Mouse (Mus musculus) ES-E14 (cell line): ENCODE measurements at regions not wholly inside any gene's neighbourhood (a gene's known extent, or its start where the extent isn't known, plus 50 kb on each side); places are given as distances from the start of the nearest gene placed in this dataset.
A peak's percentile ranks its signal among the peaks of the same experiment; 100 is the strongest.

Source experiments
- DNase-seq: peaks from one replicate; pipeline ENCODE4 v3.0.0-alpha.2; 2013; ENCODE audit warnings: low read depth, low spot score
- H3K27ac ChIP-seq: 2 replicates; pipeline ENCODE4 v1.5.1; 2012; ENCODE audit warnings: low read depth, mild to moderate bottlenecking, low read length, moderate library complexity, mixed read lengths; ENCODE audit not compliant: poor library complexity, insufficient read depth, severe bottlenecking
- H3K36me3 ChIP-seq: 2 replicates; pipeline ENCODE4 v1.6.1; 2012; ENCODE audit warnings: mild to moderate bottlenecking, low read length, moderate library complexity, mixed read lengths; ENCODE audit not compliant: control insufficient read depth, poor library complexity, insufficient read depth, severe bottlenecking
- H3K4me1 ChIP-seq, 2 experiments: fragments of 150-350 bp in 1 of 2; sonication (generic) in 1 of 2; 2 replicates each; pipeline ENCODE4 v1.6.1; 2012; ENCODE audit warnings: low read length in 2 of 2, mild to moderate bottlenecking in 1 of 2, mixed read lengths in 1 of 2; ENCODE audit not compliant: control insufficient read depth in 2 of 2, insufficient read depth in 2 of 2, poor library complexity in 1 of 2
- H3K4me3 ChIP-seq, 2 experiments: fragments of 150-350 bp in 1 of 2; sonication (generic) in 1 of 2; 2 replicates each; pipeline ENCODE4 v1.5.1; 2012; ENCODE audit warnings: low read length in 2 of 2, low read depth in 1 of 2, mild to moderate bottlenecking in 1 of 2, mixed read lengths in 1 of 2; ENCODE audit not compliant: insufficient read depth in 1 of 2, poor library complexity in 1 of 2, severe bottlenecking in 1 of 2
- H3K9ac ChIP-seq: 2 replicates; pipeline ENCODE4 v1.6.1; 2012; ENCODE audit warnings: low read depth, mild to moderate bottlenecking, low read length, mixed read lengths; ENCODE audit not compliant: poor library complexity, insufficient read depth, severe bottlenecking
- H3K9me3 ChIP-seq: fragments of 150-350 bp; sonication (generic); 2 replicates; pipeline ENCODE4 v1.6.1; 2012; ENCODE audit warnings: low read depth, mild to moderate bottlenecking, low read length; ENCODE audit not compliant: control insufficient read depth, insufficient read depth
- CHD2 ChIP-seq: IDR thresholded peaks from 2 replicates; pipeline ENCODE4 v1.6.1; 2014; ENCODE audit warnings: mild to moderate bottlenecking, low read depth, low read length, inconsistent platforms
- HCFC1 ChIP-seq: IDR thresholded peaks from 2 replicates; pipeline ENCODE4 v1.6.1; 2012; ENCODE audit warnings: low read length, inconsistent platforms, borderline replicate concordance; ENCODE audit not compliant: insufficient read depth
- MAFK ChIP-seq: IDR thresholded peaks from 2 replicates; pipeline ENCODE4 v1.6.1; 2014; ENCODE audit warnings: mild to moderate bottlenecking, low read depth, low read length, inconsistent platforms; ENCODE audit not compliant: insufficient read depth
- ZC3H11A ChIP-seq: IDR thresholded peaks from 2 replicates; pipeline ENCODE4 v1.6.1; 2012; ENCODE audit warnings: low read depth, mild to moderate bottlenecking, inconsistent platforms, low read length, borderline replicate concordance
- ZNF384 ChIP-seq: IDR thresholded peaks from 2 replicates; pipeline ENCODE4 v1.6.1; 2012; ENCODE audit warnings: low read depth, low read length, inconsistent platforms
- in situ Hi-C, 2 experiments: fragments of 600-800 bp; cut with MboI; formaldehyde crosslinking; loops; one replicate each; pipeline ENCODE4 v1.15.1; 2025; ENCODE audit warnings: low sequenced_read_pairs in 2 of 2, inconsistent platforms in 1 of 2; ENCODE audit not compliant: unreplicated experiment in 2 of 2

DNA sequence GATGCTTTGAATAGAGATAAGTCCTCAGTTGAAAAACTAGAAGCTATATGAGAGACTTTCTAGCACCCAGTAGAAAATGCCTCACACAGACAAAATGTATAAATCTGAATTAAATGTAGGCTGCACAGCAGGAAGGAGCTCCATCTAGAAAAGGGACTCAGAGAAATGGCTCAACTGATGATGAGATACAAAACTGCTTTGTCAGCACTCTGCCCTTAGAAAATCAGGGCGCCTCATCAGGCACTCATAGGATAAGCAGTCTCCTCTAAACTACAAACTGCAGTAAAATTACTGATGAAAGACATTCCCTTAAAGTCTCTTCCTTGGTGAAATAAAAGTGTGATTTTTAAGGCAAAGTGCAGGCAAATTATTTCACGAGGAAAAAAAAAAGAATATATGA is 97.9 kb upstream of the Cblb start:
- Histone ChIP-seq H3K9ac (no peak overlapping the region), H3K4me3 (no peak overlapping the region), H3K36me3 (no peaks in the 10 kb centered on the region), H3K4me1 (no peaks in the 10 kb centered on the region), H3K9me3 (no peaks in the 10 kb centered on the region), H3K27ac (no peak overlapping the region)
- TF ChIP-seq MAFK (peak; percentile 79; the same call in 1 of the 2 replicates), CHD2 (no peak)
- DNase-seq = no peak
- in situ Hi-C loops = no loop called here

DNA sequence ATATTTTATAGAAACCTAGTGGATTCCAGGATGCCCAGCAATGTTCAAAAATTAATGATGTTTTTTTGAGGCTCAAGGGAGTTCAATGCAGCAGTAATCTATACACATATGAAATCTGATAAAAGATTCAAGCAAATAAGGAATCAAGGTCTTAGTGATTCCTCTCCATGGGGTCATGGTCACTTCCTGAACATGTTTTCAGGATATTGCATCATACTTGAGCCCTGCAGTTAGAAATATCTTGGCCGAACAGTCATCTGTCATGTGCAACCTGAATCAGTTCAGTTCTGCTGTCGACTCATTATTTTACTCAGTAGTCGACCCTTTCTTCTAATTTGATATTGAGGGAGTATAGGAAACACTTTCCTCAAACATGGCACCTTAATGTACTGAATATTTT is 97.1 kb upstream of the Cblb start:
- no peak for DNase-seq
- no peak overlapping the region for H3K9ac ChIP-seq
- in situ Hi-C loops = no loop called here
- H3K27ac ChIP-seq = no peak overlapping the region
- no peaks in the 10 kb centered on the region for H3K9me3 ChIP-seq
- H3K4me3 ChIP-seq = no peak overlapping the region
- H3K4me1 ChIP-seq = no peaks in the 10 kb centered on the region
- TF ChIP-seq HCFC1 (no peak), MAFK (no peak), CHD2 (no peak), ZNF384 (no peak), ZC3H11A (no peak)
- no peaks in the 10 kb centered on the region for H3K36me3 ChIP-seq

DNA sequence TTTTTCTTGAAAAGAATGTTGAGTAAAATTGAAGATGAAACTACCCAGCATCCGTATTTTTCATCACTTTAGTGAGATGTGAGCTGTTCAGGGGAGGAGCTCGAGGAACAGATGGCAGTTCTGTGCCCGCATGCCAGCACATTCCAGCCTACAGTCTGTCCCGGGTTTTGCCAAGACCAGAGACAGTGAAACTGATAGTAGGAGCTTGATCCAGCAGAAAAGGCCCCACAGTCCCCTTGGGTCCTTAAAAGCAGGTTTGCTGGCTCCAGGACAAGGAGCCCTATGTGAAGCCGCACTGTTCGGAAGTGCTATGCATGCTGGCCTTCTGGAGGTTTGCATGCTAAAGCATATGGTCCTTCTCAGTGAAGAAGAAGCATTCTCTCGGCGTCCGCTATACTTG is 93.7 kb upstream of the Cblb start:
- no peaks in the 10 kb centered on the region for H3K4me1 ChIP-seq
- no peak for DNase-seq
- no peaks in the 10 kb centered on the region for H3K36me3 ChIP-seq
- H3K9me3 ChIP-seq = no peaks in the 10 kb centered on the region
- no peak overlapping the region for H3K4me3 ChIP-seq
- no peak overlapping the region for H3K27ac ChIP-seq
- no peak overlapping the region for H3K9ac ChIP-seq
- TF ChIP-seq HCFC1 = no peak
- in situ Hi-C loops = no loop called here

GRCm38 (mm10) chr16:51939061-51939460 is 92.0 kb upstream of the Cblb start:
- DNase-seq = no peak

GRCm38 (mm10) chr16:51940574-51940973 is 90.5 kb upstream of the Cblb start:
- H3K27ac ChIP-seq = no peak overlapping the region
- peaks cover 1% of the 10 kb centered on the region for H3K9me3 ChIP-seq
- in situ Hi-C loops = no loop called here
- no peak for TF ChIP-seq MAFK
- TF ChIP-seq CHD2 = no peak
- no peak for TF ChIP-seq ZC3H11A
- no peak for TF ChIP-seq ZNF384
- TF ChIP-seq HCFC1 = no peak
- no peak overlapping the region for H3K9ac ChIP-seq
- no peaks in the 10 kb centered on the region for H3K36me3 ChIP-seq
- H3K4me1 ChIP-seq = no peaks in the 10 kb centered on the region
- no peak for DNase-seq
- no peak overlapping the region for H3K4me3 ChIP-seq

More at GRCm38 (mm10) chr16:51939061-51939460, 92.0 kb upstream of the Cblb start:
- Histone ChIP-seq H3K4me3 (no peak overlapping the region), H3K9me3 (no peaks in the 10 kb centered on the region; the same call in 1 of the 2 replicates), H3K27ac (no peak overlapping the region), H3K4me1 (no peaks in the 10 kb centered on the region), H3K9ac (no peak overlapping the region), H3K36me3 (no peaks in the 10 kb centered on the region)
- in situ Hi-C loops = no loop called here
- TF ChIP-seq ZNF384 = no peak
- TF ChIP-seq HCFC1 = no peak
- TF ChIP-seq CHD2 = no peak
- no peak for TF ChIP-seq ZC3H11A
- no peak for TF ChIP-seq MAFK
